Mouse (Mus musculus): Measurements from ENCODE around the gene Mycbpap. TPM values are rescaled to one million over a fixed set of nuclear protein-coding genes. Genes with fewer than 3 reads are reported as not detected.

The Mycbpap gene
- 2.6 TPM for total RNA-seq (2023)

DNA sequence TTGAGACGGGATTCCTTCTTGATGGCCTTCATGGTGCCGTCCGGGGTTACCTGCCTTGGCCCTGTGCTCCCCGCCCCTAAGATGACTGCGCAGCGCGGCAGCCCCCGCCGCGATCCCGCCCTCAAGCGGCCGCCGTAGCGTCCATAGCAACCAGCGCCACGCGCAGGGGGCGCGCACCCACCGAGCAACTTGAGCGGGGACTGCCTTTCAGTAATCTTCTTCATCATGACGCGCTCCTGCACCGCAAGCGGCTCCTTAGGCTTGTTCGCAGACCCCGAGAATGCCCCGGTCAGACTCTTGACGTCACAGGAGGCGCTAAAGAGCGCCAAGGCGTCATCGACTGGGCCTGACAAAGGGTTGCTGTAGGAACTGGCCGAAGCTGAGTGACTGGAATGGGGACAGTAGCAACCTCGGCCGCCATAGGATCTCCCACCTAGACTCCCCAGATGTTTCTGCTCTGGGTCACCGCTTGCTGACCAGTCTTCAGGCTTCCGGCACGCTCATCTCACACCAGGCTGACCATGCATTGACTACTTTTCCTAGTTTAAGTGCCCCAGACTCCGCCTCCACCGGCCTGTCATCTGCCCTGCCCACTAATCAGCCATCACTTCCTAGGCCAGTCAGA is at the start of gene Mycbpap:
Gene Mycbpap (minus strand): TSS at position 524 of the 625 bp plus-strand sequence.

GRCm38 (mm10) chr11:94564437-94565150 is 43.1 kb upstream of the Mycbpap start, which contains the start of gene Chad:
Gene Chad, plus strand, starts transcription at chr11:94565047.

GRCm38 (mm10) chr11:94548888-94549690 is 27.5 kb upstream of the Mycbpap start, which contains the start of gene Rsad1:
Gene Rsad1, minus strand, starts transcription at chr11:94549255.

DNA sequence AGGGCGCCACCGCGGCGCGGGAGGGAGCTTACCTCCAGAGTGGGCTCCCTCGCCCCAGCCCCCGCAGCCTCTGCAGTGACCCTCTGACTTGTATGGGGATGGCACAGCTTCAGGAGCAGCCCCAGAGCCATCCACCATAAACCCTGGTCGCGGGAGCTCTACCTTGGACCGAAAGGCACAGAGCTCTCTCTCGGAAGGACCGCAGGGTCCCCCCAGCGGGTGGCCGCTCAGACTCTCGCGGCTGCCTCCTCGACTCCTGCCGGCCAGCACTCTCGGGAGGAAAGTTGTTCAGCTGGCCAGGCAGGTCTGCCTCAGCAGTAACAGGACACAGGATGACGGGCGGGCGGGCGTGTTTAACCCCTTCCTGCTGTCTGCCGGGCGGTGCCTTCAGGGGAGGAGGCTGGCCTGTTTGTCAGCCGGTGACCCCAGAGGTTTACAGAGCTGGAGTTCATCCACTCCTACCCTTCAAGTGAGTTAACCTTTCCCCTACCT is 21.8 kb downstream of the Mycbpap start, which contains the start of gene Epn3:
Gene Epn3 (minus strand): TSS at position 314 of the 492 bp plus-strand sequence.

DNA sequence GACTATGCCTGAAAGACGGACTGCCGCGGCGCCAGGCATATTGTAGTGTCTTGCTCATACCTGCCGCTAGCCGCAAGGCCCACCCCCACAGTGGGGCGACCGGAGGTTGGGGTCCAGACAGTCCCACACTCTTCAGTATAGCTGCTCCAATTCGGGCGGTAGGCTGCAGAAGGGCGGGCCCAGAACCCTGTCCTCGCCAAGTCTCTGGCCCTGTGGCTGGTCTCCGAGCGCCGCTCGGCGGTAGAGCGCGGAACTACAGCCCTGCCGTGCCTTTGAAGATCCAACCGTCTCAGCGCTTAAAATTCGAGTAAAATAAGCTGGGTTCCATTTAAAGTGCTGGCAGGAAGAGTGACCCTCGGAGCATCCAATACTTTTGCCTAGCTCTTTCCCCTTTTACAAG is 35.5 kb downstream of the Mycbpap start, which contains the start of gene Spata20:
Gene Spata20 (minus strand): TSS at position 179 of the 400 bp plus-strand sequence.

DNA sequence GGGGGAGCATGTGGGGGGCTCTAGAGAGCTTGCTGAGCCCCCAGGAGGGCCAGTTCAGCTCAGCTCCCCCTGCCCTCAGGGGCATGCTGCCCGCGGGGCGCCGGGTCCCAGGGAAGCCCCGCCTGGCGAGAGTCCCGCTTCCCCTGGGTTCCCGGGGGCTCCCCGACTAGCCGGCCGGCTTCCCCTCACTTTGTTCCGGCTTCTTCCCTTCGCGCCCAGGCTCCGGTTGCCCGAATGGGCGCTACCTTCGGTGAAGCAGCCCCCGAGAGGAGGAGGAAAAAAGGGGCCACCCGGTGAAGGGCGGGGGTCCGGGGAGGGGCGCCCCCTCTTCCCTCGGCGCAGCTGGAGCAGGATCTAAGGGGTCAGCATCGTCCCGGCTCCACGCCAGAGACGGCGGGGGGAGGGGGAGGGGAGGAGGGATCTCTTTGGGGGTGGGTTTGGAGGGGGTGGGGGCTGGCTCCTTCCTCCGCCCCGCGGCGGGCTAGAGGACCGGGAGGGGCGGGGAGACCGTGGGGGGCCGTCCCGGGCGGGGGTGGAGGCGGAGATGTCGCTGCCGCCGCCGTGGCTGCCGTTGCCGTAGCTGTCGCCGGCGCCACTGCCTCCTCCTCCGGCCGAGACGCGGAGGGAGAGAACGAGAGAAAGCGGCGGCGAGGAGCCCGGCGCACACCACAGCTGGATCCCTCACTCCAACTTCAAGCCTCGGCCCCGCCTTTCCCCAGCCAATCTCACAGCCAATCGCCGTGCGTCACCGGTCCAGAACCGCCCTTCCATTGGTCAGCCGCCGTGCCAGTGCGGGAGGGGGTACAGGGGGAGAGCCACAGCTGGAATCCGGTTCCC is 47.6 kb downstream of the Mycbpap start, which contains the start of gene Cacna1g:
Gene Cacna1g (minus strand): TSS at position 492 of the 837 bp plus-strand sequence.

Other genes starting within 250 kb of the Mycbpap start
- not detected for gene Gm21885, start 239.9 kb downstream of the Mycbpap start, total RNA-seq (2023)
- 118 TPM for gene Luc7l3, start 199.8 kb downstream of the Mycbpap start, total RNA-seq (2023)
- gene Ankrd40, start 193.7 kb downstream of the Mycbpap start, total RNA-seq (2023) = 51.1 TPM
- gene Abcc3, start 128.7 kb downstream of the Mycbpap start, total RNA-seq (2023) = 2.4 TPM
- gene Cacna1g, start 47.5 kb downstream of the Mycbpap start, total RNA-seq (2023) = not detected
- gene Spata20, start 35.6 kb downstream of the Mycbpap start, total RNA-seq (2023) = not detected
- gene Epn3, start 21.8 kb downstream of the Mycbpap start, total RNA-seq (2023) = not detected
- 4.6 TPM for gene Rsad1, start 27.5 kb upstream of the Mycbpap start, total RNA-seq (2023)
- not detected for gene Chad, start 43.3 kb upstream of the Mycbpap start, total RNA-seq (2023)
- 16.1 TPM for gene Acsf2, start 80.1 kb upstream of the Mycbpap start, total RNA-seq (2023)
- 47.9 TPM for gene Lrrc59, start 108.0 kb upstream of the Mycbpap start, total RNA-seq (2023)
- gene Mrpl27, start 132.0 kb upstream of the Mycbpap start, total RNA-seq (2023) = 17.8 TPM
- 0.68 TPM for gene Eme1, start 132.2 kb upstream of the Mycbpap start, total RNA-seq (2023)
- 59.2 TPM for gene Xylt2, start 155.8 kb upstream of the Mycbpap start, total RNA-seq (2023)
- not detected for gene Gm11541, start 182.8 kb upstream of the Mycbpap start, total RNA-seq (2023)
- not detected for gene Cdc34b, start 220.0 kb upstream of the Mycbpap start, total RNA-seq (2023)